ENCODE assay signal across 13 mouse cellular contexts in the genomic region with DNA sequence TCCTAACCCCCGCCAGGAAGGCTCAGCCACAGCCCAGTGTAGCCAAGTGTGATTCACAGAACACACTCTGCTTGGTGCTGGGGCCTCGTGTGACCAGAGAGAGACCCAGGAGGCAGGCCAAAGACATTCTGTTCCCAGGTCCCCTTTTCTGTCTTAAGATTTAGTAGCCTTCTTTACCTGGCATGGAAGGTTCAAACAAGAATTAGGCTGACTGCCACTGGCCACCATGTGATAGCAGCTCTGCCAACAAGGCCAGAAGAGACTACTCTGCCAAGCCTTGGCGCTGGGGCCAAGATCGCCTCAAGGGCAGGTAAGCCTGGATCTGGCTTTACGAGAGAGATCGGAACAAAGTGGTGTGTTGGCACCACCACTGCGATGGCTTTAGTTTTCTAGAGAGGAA. TPM values are rescaled to one million over a fixed set of nuclear protein-coding genes. Genes with fewer than 3 reads are reported as not detected.
DNase-seq lines count a peak whose midpoint lies in the region; ATAC-seq and TF ChIP-seq lines count a peak whose summit lies in the region.
"Had no signal": no experiment of that assay in that cellular context is flagged by ENCODE, and none has a peak within 500 bp of the region (broad histone marks: within the 10 kb centered on the region; RNA-seq: fewer than 3 reads in every experiment).

No protein-coding gene starts in this region.

- H3K27me3 ChIP-seq in heart, embryonic 10.5 days (ENCODE audit: insufficient read depth, poor library complexity, severe bottlenecking) = no peaks in the 10 kb centered on the region
- H3K27me3 ChIP-seq: embryonic facial prominence, embryonic 13.5 days; stomach, embryonic 15.5 days had no signal

- peaks cover 63% of the 10 kb centered on the region for H3K36me3 ChIP-seq in heart, embryonic 10.5 days

- no peak for TF ChIP-seq CTCF in gastrocnemius, adult 2 months (IDR thresholded peaks at IDR 0.05)

- no peak for ATAC-seq in megakaryocyte-erythroid progenitor cell, adult 5-6 weeks (replicated peaks; ENCODE audit: low FRiP score, low TSS enrichment, poor library complexity, severe bottlenecking)

- no peak overlapping the region for H3K4me3 ChIP-seq in heart, embryonic 10.5 days
- no peak overlapping the region; the same call in 1 of the 2 replicates for H3K4me3 ChIP-seq in gastrocnemius, adult 2 months
- H3K4me3 ChIP-seq: embryonic facial prominence, embryonic 13.5 days; stomach, embryonic 15.5 days had no signal

- H3K4me1 ChIP-seq in heart, embryonic 10.5 days = peaks cover 11% of the 10 kb centered on the region; the same call in 1 of the 2 replicates
- H3K4me1 ChIP-seq: stomach, embryonic 15.5 days had no signal

- no peak overlapping the region for H3K27ac ChIP-seq in heart, embryonic 10.5 days
- peak overlapping the region; percentile 96 for H3K27ac ChIP-seq in gastrocnemius, adult 2 months
- H3K27ac ChIP-seq: embryonic facial prominence, embryonic 13.5 days; hindbrain, embryonic 14.5 days; stomach, embryonic 15.5 days had no signal

- DNase-seq in heart, adult 11 months = peak; percentile 96
- no peak for DNase-seq in heart, embryonic 10.5 days (ENCODE audit: low spot score)
- DNase-seq in ovary, postnatal 36 days (ENCODE audit: low spot score) = peak; percentile 54
- no peak for DNase-seq in ovary, postnatal 14 days (ENCODE audit: low spot score)
- DNase-seq in gastrocnemius, adult 2 months = peak; percentile 91
- peak; percentile 94 for DNase-seq in skeletal muscle tissue, adult 2 months (ENCODE audit: low read depth, low spot score)
- no peak for DNase-seq in testis, postnatal 14 days (ENCODE audit: low spot score)
- DNase-seq: lung, postnatal 36 days had no signal

- intact Hi-C loops in gastrocnemius, adult 2 months (cut with DNase I) = no loop called here

- no peaks in the 10 kb centered on the region for H3K9me3 ChIP-seq in heart, embryonic 10.5 days
- H3K9me3 ChIP-seq: embryonic facial prominence, embryonic 13.5 days; stomach, embryonic 15.5 days had no signal

- 89% methylated on average over 7 of the region's 7 CpGs for WGBS in heart, embryonic 10.5 days

RNA-seq across cellular contexts. Expression of a gene that starts 6.9 kb away (rescaled TPM):
- polyA plus RNA-seq in heart, embryonic 10.5 days (2016; fragmentation: Nextera tagmentation; extraction: Ambion mirVana) = 139 and 148 TPM in 2 replicates
- total RNA-seq in gastrocnemius, adult 2 months (2021) = 10 to 100 TPM; 65.9 to 91.4 TPM
- total RNA-seq in megakaryocyte-erythroid progenitor cell, adult 5-6 weeks (2014; fragmentation: Nextera tagmentation) = 113 and 163 TPM in 2 replicates
- 74.2 and 142 TPM in 2 replicates for total RNA-seq in megakaryocyte-erythroid progenitor cell, adult 5-6 weeks (2017)

RNA-seq across cellular contexts. Expression of a gene that starts 7.3 kb away (rescaled TPM):
- polyA plus RNA-seq in heart, embryonic 10.5 days (2016; fragmentation: Nextera tagmentation; extraction: Ambion mirVana) = 24.0 and 28.8 TPM in 2 replicates
- 10 to 100 TPM; 48.2 to 78.7 TPM for total RNA-seq in gastrocnemius, adult 2 months (2021)
- total RNA-seq in megakaryocyte-erythroid progenitor cell, adult 5-6 weeks (2014; fragmentation: Nextera tagmentation) = 13.9 and 18.9 TPM in 2 replicates
- total RNA-seq in megakaryocyte-erythroid progenitor cell, adult 5-6 weeks (2017) = 14.8 and 19.3 TPM in 2 replicates

RNA-seq across cellular contexts. Expression of a gene that starts 49.7 kb away (rescaled TPM):
- 0.78 and 1.1 TPM in 2 replicates for polyA plus RNA-seq in heart, embryonic 10.5 days (2016; fragmentation: Nextera tagmentation; extraction: Ambion mirVana)
- total RNA-seq in gastrocnemius, adult 2 months (2021) = under 1 TPM; 0.11 to 0.15 TPM
- total RNA-seq in megakaryocyte-erythroid progenitor cell, adult 5-6 weeks (2014; fragmentation: Nextera tagmentation) = 0.07 TPM in 1 of 2 replicates, not detected in the other
- not detected in 2 replicates for total RNA-seq in megakaryocyte-erythroid progenitor cell, adult 5-6 weeks (2017)
- total RNA-seq: monocyte, adult 5-6 weeks had no signal

RNA-seq across cellular contexts. Expression of a gene that starts 51.0 kb away (rescaled TPM):
- 0.27 and 1.9 TPM in 2 replicates for polyA plus RNA-seq in heart, embryonic 10.5 days (2016; fragmentation: Nextera tagmentation; extraction: Ambion mirVana)
- total RNA-seq in gastrocnemius, adult 2 months (2021) = not detected
- total RNA-seq in megakaryocyte-erythroid progenitor cell, adult 5-6 weeks (2014; fragmentation: Nextera tagmentation) = 3.3 TPM in 1 of 2 replicates, not detected in the other
- total RNA-seq in megakaryocyte-erythroid progenitor cell, adult 5-6 weeks (2017) = not detected in 2 replicates
- total RNA-seq: monocyte, adult 5-6 weeks had no signal

Comparison
In these comparisons a context has a peak if more than half of its experiments do, and no peak if none do; other contexts are left out.
1. DNase-seq: peak in heart, adult 11 months (single experiment), ovary, postnatal 36 days (single experiment), gastrocnemius, adult 2 months (single experiment) and skeletal muscle tissue, adult 2 months (single experiment); none in heart, embryonic 10.5 days (single experiment), ovary, postnatal 14 days (single experiment) and testis, postnatal 14 days (single experiment).